Mouse (Mus musculus) embryonic stem cell, embryonic (primary cell): ENCODE results near the gene Phactr1.

Source experiments
- CTCF ChIA-PET, 4 experiments: fragments of 300-600 bp in 2 of 4; fragments of 350-600 bp in 2 of 4; sonication (Branson Sonifier 250); formaldehyde crosslinking; loops; one replicate each; lab custom pipeline; 2022; ENCODE audit warnings: inconsistent platforms in 2 of 4; lab: Charles Lee
- POLR2A ChIA-PET, 4 experiments: fragments of 300-600 bp in 2 of 4; fragments of 350-600 bp in 2 of 4; sonication (Branson Sonifier 250); formaldehyde crosslinking; loops; one replicate each; lab custom pipeline; 2022; ENCODE audit warnings: antibody characterized with exemption in 4 of 4, inconsistent platforms in 1 of 4; lab: Charles Lee

Gene Phactr1

DNA sequence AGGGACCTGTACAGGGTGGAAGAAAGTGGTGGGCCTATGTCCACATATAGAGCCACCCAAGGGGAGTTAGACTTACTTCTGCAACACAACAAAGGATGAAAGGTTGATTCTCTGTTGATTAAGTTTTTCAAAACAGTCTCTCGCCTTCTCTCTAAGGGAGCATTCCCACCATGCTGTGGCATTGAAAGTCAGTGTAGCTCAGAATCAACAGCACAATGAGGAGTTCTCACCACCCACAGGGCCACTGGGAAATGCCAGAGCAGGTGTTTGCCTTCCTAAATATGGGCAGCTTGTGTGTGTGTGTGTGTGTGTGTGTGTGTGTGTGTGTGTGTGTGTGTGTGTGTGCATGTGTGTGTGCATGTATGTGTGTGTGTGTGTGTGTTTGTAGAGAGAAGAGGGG lies 347.1 kb downstream of the Phactr1 start:
- POLR2A ChIA-PET: no interaction called here
- CTCF ChIA-PET: interaction anchor here in 1 of 4 experiments (0.6 to 1.0 kb wide), 4 partner anchors 68 to 550 kb away, joined by 3 to 4 read pairs (median 4); no protein-coding TSS in a partner anchor

DNA sequence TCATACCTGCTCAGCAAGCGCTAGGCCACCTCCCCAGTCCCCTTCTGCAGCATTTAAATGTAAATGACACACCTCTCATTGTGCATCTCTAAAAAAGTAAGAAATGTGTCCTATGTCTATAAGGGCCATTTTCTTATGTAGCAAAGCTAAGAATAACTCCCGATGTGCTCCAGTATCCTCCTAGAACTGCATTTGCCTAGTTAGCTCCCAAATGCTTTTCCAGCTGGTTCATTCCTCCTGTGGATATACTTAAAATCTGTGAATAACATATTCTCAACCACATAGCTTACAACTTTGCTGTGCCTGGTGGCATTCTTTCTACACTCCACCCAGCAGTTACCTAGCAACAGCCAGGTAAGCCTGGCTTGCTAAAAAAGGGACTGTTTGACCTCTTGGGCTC lies 349.8 kb downstream of the Phactr1 start:
- CTCF ChIA-PET: interaction anchor here in 2 of 4 experiments (0.6 kb wide), 2 partner anchors 257 to 1259 kb away, joined by 3 to 5 read pairs; no protein-coding TSS in a partner anchor
- POLR2A ChIA-PET: no interaction called here

DNA sequence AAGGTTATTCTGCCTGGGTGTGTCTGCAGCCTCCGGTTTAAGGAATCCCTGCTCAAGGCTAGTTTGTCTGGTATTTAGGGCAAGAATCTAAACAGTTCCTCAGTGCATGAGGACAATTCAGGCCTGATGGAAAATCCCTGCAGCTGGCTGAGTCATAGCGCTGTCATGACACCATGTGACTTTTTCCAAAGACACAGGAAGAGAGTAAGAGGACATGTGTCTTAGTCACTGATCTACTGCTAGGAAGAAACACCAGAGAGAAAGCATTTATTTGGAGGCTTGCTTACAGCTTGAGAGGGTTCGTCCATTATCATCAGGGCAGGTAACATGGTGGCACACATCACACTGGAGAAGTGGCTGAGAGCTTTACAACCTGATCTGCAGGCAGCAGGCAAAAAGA lies 352.0 kb downstream of the Phactr1 start:
- ChIA-PET CTCF (no interaction called here), POLR2A (no interaction called here)

DNA sequence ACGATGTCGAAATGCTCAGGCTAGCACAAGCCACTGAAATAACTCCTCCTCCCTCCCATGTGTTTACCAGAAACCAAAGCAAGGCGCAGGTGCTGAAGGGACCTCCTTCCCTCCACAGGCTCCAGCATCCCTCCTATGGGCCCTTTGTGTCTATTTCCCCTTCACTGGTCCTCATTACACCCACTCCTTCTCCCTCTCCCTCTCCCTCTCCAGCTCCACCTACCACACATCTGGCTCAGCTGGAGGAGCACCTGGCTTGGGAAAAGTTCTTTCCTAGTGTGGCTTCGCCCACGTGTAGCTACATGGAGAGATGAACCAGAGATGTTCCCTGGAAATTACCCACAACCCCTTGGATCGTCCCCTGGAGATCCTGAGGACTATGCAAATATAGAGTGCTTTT lies 356.1 kb downstream of the Phactr1 start:
- ChIA-PET CTCF (no interaction called here), POLR2A (interaction anchor here in 1 of 4 experiments (0.6 kb wide), 1 partner anchor 495 kb away, joined by 3 read pairs; no protein-coding TSS in a partner anchor)

DNA sequence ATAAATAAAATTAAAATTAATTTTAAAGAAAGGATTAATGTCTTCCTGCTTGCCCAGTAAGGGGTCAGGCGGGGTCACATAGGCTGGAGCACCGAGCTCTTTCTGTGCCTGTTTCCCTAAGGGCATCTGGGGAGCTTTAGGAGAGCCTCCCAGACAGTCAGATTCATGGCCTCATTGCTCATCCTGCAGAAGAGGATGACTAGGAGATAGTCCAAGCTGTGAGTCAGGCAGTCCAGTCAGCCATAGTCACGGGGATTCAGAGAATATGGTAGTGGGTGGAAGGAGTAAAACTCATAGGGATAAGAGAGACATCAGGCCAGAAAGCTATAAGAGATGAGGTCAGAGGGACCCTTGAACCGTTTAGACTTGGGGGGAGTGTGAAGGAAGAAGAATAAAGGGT lies 362.3 kb downstream of the Phactr1 start:
- POLR2A ChIA-PET: no interaction called here
- CTCF ChIA-PET: interaction anchor here in 1 of 4 experiments (0.7 kb wide), 1 partner anchor 33 kb away, joined by 3 read pairs; no protein-coding TSS in a partner anchor

DNA sequence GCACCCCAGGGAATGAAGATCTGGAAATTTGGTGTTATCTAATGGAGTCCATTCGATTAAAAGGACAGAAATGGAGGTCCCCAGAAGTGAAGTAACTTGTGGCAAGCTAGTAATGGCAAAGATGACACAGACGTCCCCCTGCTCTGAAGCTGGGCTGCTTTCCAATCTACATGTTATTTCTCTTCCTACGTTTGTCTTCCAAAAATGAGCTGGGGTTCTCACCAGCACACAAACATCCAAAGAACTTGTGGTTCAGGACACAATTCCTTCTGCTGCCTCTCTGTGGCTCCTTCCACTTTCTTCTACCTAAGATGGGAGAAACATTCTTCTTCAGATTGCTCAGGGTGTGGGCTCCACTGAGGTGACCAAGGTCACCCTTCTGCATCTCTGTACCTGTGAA lies 368.1 kb downstream of the Phactr1 start:
- CTCF ChIA-PET: no interaction called here
- POLR2A ChIA-PET: interaction anchor here in 1 of 4 experiments (0.6 to 1.1 kb wide), 2 partner anchors 10 to 43 kb away, joined by 3 to 6 read pairs; no protein-coding TSS in a partner anchor

DNA sequence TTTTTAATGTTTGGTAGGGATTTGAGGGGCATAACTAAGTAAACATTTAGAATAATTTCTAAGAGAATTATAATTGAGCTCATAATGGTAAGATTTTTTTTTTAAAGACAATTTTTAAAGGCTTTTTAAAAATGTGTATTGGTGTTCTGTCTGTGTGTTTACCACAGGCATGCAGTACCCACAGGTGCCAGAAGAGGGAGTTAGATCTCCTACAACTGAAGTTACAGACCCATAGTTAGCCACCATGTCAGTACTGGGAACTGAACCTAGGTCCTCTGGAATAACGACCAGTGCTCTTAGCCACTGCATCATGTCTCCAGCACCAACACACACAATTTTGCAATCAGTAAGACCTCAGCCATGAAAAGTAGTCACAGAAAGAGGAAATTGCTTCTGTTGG lies 372.8 kb downstream of the Phactr1 start:
- ChIA-PET POLR2A (no interaction called here), CTCF (interaction anchor here in 2 of 4 experiments (0.6 to 0.7 kb wide), 4 partner anchors 20 to 854 kb away, joined by 3 to 4 read pairs (median 3); no protein-coding TSS in a partner anchor)

DNA sequence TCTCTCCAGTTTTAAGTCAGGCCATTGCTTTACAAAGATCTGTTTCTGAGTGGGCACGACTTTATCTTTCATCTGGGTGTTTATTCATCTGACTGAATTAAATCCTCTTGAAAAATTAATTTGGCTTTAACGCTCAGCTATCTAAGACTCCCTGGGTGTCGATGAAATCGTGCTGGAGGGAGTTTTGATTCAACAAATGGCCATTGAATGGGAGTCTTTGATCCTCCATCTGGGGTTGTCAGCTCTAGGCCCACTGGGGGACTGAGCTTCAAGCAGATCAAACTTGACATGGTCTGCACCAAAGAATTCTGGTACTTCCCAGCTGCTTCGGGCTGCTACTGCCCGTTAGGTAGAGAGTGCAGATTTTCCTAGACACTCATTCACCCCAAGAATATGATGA lies 374.7 kb downstream of the Phactr1 start:
- CTCF ChIA-PET: no interaction called here
- POLR2A ChIA-PET: no interaction called here

DNA sequence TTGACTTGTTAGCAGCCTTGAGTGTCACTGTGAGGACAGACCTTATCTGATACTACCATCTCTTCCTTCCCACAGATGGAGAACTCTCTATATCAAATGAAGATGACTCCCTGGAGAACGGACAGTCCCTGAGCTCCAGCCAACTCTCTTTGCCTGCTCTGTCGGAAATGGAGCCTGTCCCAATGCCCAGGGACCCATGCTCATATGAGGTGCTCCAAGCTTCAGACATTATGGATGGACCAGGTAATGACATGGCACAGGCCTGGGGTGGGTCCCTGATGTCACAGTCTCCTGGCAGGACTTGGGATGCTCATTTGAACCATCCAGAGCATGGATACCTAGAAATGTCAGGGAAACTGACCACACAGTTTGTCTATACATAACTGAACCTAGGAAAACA lies 376.7 kb downstream of the Phactr1 start:
- CTCF ChIA-PET: no interaction called here
- POLR2A ChIA-PET: no interaction called here

DNA sequence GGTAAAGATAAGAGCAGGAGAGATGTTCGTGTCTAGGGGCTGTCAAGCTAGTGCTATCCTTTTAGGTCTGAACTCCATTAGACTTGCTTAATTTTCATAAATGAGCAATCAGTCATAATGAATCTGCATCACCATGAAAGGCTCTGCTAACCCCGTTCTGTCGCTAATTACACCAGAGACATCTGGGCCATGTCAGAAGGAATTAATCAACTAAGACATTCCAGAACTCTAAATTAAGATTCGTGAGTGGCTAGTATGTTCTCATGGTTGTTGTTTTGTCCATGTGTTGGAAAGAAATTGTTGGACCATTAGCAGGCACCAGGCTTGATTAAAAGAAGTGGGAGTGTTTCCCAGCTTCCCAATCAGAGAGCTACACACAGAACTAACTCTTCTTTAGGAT lies 382.9 kb downstream of the Phactr1 start:
- ChIA-PET POLR2A (no interaction called here), CTCF (no interaction called here)

DNA sequence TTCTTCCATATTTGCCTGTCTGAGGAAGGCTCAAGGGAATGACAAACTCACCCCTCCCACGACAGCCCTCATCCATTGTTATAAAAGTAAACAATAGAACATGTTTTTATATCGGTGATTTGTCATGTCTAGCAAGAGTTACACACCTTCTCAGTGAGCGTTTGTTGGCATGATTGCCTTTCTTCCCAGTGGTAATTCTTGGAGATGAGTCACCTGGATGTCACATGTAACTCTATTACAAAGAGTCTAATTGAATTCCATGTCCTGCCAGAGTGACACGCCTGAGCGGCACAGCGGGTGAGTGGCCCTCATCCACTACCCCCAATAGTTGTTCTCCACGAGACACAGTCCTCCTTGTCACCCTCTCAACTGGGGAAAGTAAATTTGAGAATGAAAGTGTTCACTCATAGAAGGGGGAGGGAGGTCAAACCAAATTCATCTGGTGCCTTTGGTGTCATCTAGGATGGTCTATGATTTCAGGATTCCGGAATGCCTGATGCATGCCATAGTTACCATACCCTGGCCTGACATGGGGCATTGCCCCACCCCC lies 388.4 kb downstream of the Phactr1 start:
- CTCF ChIA-PET: no interaction called here
- POLR2A ChIA-PET: no interaction called here

DNA sequence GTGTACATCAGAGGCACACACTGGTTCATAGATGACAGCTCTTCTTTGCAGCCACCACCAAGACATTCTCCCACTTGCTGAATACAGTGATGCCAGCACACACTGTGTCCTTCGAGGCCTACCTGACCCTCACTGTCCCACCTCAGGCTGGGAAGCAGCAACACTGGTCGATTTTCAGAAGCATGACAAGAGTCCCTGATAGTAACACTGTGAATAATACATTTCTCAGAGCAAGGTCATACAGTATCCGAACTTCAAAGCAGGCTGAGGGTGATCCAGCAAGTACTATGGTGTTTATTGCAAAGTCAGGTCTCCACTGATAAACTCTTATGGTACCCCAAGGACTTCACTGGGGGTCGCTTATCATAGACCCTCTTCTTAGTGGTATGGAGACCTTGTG lies 390.1 kb downstream of the Phactr1 start:
- CTCF ChIA-PET: interaction anchor here in 1 of 4 experiments (0.5 to 0.6 kb wide), 2 partner anchors 585 to 741 kb away, joined by 3 to 4 read pairs; no protein-coding TSS in a partner anchor
- POLR2A ChIA-PET: no interaction called here

DNA sequence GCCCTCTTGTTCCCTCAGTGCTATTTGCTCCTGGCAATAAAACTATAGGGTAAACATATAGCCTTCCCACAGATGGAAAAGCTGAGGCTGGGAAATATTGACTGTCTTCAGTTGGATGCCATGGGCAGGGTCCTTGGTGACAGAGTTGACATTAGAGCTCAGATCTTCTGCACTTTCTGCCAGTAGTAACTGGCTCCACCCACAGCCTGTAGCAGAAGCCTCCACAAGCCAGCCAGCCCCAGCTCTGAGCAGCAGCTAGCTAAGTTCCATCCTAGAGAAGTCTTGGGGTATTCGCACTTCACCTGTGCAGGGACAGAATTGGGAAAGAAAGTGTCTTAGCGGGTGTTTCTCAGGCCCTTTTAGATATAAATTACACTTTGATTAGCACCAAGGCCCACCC lies 390.5 kb downstream of the Phactr1 start:
- POLR2A ChIA-PET: no interaction called here
- CTCF ChIA-PET: no interaction called here

DNA sequence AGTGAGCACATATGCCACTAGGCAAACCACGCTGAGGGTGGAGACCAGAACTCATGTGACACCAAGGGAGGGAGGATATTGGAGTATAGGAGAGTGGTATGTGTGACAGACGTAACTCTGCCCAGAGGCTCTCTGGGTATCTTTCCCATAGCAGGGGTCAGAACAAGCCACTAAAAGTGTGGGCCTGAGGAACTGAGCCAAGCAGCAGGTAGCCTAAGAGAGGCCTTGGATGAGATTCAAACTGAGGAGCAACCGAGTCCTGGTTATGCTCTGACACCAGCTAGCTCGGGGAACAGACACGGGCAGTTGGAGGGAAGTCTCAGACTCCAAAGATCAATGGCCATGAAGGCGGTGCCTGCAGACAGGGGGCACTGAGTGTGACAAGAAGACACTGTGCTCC lies 395.0 kb downstream of the Phactr1 start:
- ChIA-PET CTCF (interaction anchor here in 2 of 4 experiments (0.6 kb wide), 2 partner anchors 148 to 203 kb away, joined by 3 read pairs; no protein-coding TSS in a partner anchor), POLR2A (no interaction called here)

DNA sequence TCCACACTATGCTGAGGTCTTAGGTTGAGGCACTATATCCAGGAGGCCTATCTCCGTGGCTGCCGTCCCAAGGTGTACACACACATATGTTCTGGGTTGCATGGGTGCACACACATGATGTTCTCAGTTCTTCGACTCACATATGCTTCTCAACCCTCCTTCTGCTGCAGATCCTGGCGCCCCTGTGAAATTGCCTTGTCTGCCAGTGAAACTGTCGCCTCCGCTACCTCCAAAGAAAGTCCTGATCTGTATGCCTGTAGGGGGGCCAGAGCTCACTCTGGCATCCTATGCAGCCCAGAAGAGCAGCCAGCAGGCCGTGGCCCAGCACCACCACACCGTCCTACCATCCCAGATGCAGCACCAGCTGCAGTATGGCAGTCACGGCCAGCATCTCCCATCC lies 397.1 kb downstream of the Phactr1 start:
- CTCF ChIA-PET: no interaction called here
- POLR2A ChIA-PET: interaction anchor here in 1 of 4 experiments (2.1 kb wide), 1 partner anchor 10 kb away, joined by 5 read pairs; no protein-coding TSS in a partner anchor

DNA sequence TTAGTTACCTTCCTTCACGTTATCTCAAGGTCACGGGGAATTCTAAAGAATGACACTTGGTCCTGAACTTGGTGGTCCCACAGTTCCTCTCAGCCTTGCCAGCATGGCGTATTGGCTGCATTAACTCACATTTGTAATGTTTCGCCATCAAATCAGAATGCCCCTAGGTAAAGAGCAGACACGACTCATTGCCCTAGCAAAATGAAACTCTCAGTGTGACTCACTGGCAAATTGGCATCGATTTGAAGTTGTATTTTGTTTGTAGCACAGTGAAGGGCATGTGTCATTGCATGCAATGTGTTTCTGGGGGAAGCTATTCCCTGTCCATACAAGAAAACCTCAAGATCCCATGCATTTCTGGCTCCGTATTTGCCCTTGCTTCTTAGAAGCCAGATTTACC lies 404.8 kb downstream of the Phactr1 start:
- ChIA-PET POLR2A (no interaction called here), CTCF (interaction anchor here in 1 of 4 experiments (0.7 kb wide), 1 partner anchor 143 kb away, joined by 5 read pairs; no protein-coding TSS in a partner anchor)

DNA sequence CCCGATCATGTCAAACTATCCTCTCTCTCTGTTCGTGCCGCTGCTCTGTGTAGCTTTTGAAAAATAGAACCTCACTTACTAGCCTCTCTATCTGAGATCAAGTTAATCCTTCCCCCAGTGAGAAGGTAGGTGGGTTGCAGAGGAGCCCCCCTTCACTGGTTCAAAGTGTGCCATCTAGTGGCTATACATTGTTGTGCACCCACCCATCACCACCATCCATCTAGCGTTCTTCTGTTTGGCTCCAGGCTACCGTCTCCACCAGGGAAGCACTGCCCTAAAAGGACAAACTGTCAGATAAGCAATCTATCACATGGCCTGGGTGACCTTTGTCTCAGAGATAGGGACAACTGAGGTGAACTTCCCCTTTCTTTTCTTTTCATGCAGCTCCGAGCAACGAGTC lies 413.9 kb downstream of the Phactr1 start:
- ChIA-PET CTCF (interaction anchor here (0.6 to 1.7 kb wide), 6 partner anchors 9 to 307 kb away, joined by 3 to 5 read pairs (median 3); no protein-coding TSS in a partner anchor), POLR2A (no interaction called here)

DNA sequence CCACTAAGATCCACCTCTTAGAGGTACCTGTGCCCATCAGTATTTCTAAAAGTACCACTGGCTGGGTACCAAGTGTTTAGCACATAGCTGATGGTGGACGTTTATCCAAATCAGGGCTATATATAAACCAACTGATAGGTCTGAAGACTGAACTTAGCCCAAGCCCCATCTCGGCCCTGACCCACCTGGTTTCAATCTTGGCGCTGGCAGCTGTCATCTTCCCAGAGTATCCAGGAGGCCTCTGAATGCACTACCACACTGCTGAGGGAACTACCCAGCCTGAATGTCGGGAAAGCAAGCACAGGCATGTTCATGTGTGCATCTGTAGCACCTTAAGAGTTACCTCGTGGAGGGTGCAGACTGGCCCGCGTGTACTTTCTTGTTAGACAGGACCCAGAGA lies 422.5 kb downstream of the Phactr1 start:
- POLR2A ChIA-PET: interaction anchor here in 1 of 4 experiments (0.6 kb wide), 1 partner anchor 69 kb away, joined by 7 read pairs; no protein-coding TSS in a partner anchor
- CTCF ChIA-PET: interaction anchor here in 3 of 4 experiments (0.6 to 1.1 kb wide), 4 partner anchors 9 to 280 kb away, joined by 3 to 5 read pairs (median 3); no protein-coding TSS in a partner anchor

DNA sequence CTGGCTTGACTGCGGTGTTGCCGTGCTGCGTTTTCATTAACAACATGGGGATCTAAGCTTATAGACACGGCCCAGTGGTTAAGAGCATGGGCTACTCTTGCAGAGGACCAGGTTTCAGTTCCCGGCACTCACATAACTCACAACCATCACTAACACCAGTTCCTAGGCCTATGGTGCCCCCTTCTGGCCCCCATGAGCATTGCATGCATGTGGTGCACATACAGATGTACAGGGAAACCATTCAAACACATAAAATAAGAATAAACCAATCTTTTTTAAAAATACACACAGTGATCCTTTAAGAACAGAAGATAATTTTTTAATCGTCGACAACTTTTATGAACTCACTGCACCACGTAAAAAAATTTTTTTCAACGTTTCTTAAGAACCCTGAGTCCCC lies 424.1 kb downstream of the Phactr1 start:
- CTCF ChIA-PET: no interaction called here

DNA sequence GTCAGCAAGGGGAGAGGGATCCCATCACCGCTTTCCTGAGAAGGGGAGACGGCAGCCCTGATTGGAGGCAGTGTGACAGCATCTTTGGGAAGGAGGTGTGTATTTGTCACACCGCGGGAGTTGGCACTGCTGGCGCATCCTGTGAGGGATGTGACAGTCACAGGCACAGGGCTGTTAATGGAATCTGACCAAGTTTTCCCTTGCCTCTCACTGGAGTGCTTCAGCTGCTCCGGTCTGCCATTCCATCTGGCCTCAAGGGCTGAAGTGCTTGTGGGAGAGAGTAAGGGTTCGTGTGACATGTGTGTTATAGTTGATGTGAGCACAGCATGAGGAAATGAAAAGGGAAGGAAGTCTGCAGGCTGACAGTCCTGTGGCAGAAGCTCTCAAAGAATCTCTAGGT lies 431.9 kb downstream of the Phactr1 start:
- ChIA-PET POLR2A (no interaction called here), CTCF (interaction anchor here in 1 of 4 experiments (0.6 kb wide), 1 partner anchor 294 kb away, joined by 4 read pairs; no protein-coding TSS in a partner anchor)

More for the DNA sequence above, 424.1 kb downstream of the Phactr1 start:
- POLR2A ChIA-PET: interaction anchor here in 1 of 4 experiments (0.5 kb wide), 1 partner anchor 1446 kb away, joined by 3 read pairs; no protein-coding TSS in a partner anchor
